ENCODE assay signal across 11 mouse cellular contexts in genomic region chr13:15545346-15545896, GRCm38 (mm10).
DNase-seq lines count a peak whose midpoint lies in the region; ATAC-seq and TF ChIP-seq lines count a peak whose summit lies in the region.
"Had no signal": no experiment of that assay in that cellular context is flagged by ENCODE, and none has a peak within 500 bp of the region (broad histone marks: within the 10 kb centered on the region; RNA-seq: fewer than 3 reads in every experiment).

No protein-coding gene starts in this region.

- no peaks in the 10 kb centered on the region for H3K9me3 ChIP-seq in embryonic facial prominence, embryonic 15.5 days (replicated peaks)
- no peaks in the 10 kb centered on the region for H3K9me3 ChIP-seq in hindbrain, postnatal 0 days (ENCODE audit: low read length)
- no peaks in the 10 kb centered on the region for H3K9me3 ChIP-seq in midbrain, embryonic 15.5 days
- H3K9me3 ChIP-seq: liver, embryonic 15.5 days had no signal

- ATAC-seq in embryonic facial prominence, embryonic 15.5 days (ENCODE audit: insufficient number of reproducible peaks, low FRiP score, low TSS enrichment, low read depth): no peak
- peak; percentile 62 for ATAC-seq in hindbrain, postnatal 0 days
- ATAC-seq in midbrain, embryonic 15.5 days (replicated peaks): no peak

- no peak overlapping the region for H3K4me2 ChIP-seq in embryonic facial prominence, embryonic 15.5 days (replicated peaks)
- H3K4me2 ChIP-seq in hindbrain, postnatal 0 days (ENCODE audit: low read depth, low read length): no peak overlapping the region
- H3K4me2 ChIP-seq in midbrain, embryonic 15.5 days: no peak overlapping the region
- H3K4me2 ChIP-seq: liver, embryonic 15.5 days had no signal

- DNase-seq in layer of hippocampus, adult 18-20 months (ENCODE audit: low spot score in 2 of 2): peak; percentile 8 to 32
- no peak for DNase-seq in layer of hippocampus, postnatal 25 days (ENCODE audit: extremely low spot score in 1 of 2, low spot score in 1 of 2)
- DNase-seq in hindbrain, postnatal 0 days (ENCODE audit: low spot score): peak; percentile 54
- no peak for DNase-seq in liver
- no peak for DNase-seq in gastrocnemius, adult 8-10 months (ENCODE audit: low spot score in 2 of 2)
- DNase-seq in T-cell, adult 2 months (ENCODE audit: low spot score): no peak
- DNase-seq: cerebellum, adult 18-20 months; kidney, postnatal 25 days had no signal

- 33% methylated on average over 4 of the region's 4 CpGs for WGBS in embryonic facial prominence, embryonic 15.5 days
- WGBS in hindbrain, postnatal 0 days: 28% methylated on average over 4 of the region's 4 CpGs
- 30% methylated on average over 4 of the region's 4 CpGs for WGBS in midbrain, embryonic 15.5 days

- peak overlapping the region; percentile 73 for H3K27ac ChIP-seq in embryonic facial prominence, embryonic 15.5 days (replicated peaks)
- H3K27ac ChIP-seq in hindbrain, postnatal 0 days: peak overlapping the region; percentile 34
- peak overlapping the region; percentile 70; the same call in 1 of the 2 replicates for H3K27ac ChIP-seq in midbrain, embryonic 15.5 days
- H3K27ac ChIP-seq: liver, embryonic 15.5 days had no signal

- no peaks in the 10 kb centered on the region for H3K27me3 ChIP-seq in embryonic facial prominence, embryonic 15.5 days
- no peaks in the 10 kb centered on the region for H3K27me3 ChIP-seq in hindbrain, postnatal 0 days (ENCODE audit: insufficient read depth, low read length)
- no peaks in the 10 kb centered on the region for H3K27me3 ChIP-seq in midbrain, embryonic 15.5 days (replicated peaks)
- H3K27me3 ChIP-seq: liver, embryonic 15.5 days had no signal

- no peak overlapping the region for H3K9ac ChIP-seq in embryonic facial prominence, embryonic 15.5 days
- no peak overlapping the region for H3K9ac ChIP-seq in hindbrain, postnatal 0 days (replicated peaks; ENCODE audit: low read length)
- no peak overlapping the region for H3K9ac ChIP-seq in midbrain, embryonic 15.5 days
- H3K9ac ChIP-seq: liver, embryonic 15.5 days had no signal

- TF ChIP-seq CTCF in hindbrain, postnatal 0 days (IDR thresholded peaks at IDR 0.05; ENCODE audit: low read depth): no peak

- peaks cover 53% of the 10 kb centered on the region for H3K4me1 ChIP-seq in embryonic facial prominence, embryonic 15.5 days
- H3K4me1 ChIP-seq in hindbrain, postnatal 0 days (ENCODE audit: insufficient read depth, low read length): 0 out of 2 replicates have a peak, but pooled peaks cover 10% of the 10 kb centered on the region
- H3K4me1 ChIP-seq in midbrain, embryonic 15.5 days: peaks cover 62% of the 10 kb centered on the region
- H3K4me1 ChIP-seq: liver, embryonic 15.5 days had no signal

- H3K36me3 ChIP-seq in embryonic facial prominence, embryonic 15.5 days: no peaks in the 10 kb centered on the region
- no peaks in the 10 kb centered on the region for H3K36me3 ChIP-seq in hindbrain, postnatal 0 days (ENCODE audit: insufficient read depth, low read length)
- H3K36me3 ChIP-seq in midbrain, embryonic 15.5 days (replicated peaks): no peaks in the 10 kb centered on the region
- H3K36me3 ChIP-seq: liver, embryonic 15.5 days had no signal

- no peak overlapping the region for H3K4me3 ChIP-seq in embryonic facial prominence, embryonic 15.5 days (replicated peaks)
- H3K4me3 ChIP-seq in hindbrain, postnatal 0 days (ENCODE audit: low read length): no peak overlapping the region
- no peak overlapping the region for H3K4me3 ChIP-seq in midbrain, embryonic 15.5 days
- H3K4me3 ChIP-seq: liver, embryonic 15.5 days had no signal

Comparison
In these comparisons a context has a peak if more than half of its experiments do, and no peak if none do; other contexts are left out.
1. DNase-seq: peak in layer of hippocampus, adult 18-20 months (2 of 2) and hindbrain, postnatal 0 days (single experiment); none in layer of hippocampus, postnatal 25 days (0 of 2), liver (single experiment), gastrocnemius, adult 8-10 months (0 of 2) and T-cell, adult 2 months (single experiment).
2. Peak in every context shown above with its lines, with median percentiles within 50 percentile points of each other: H3K27ac ChIP-seq.